Mouse (Mus musculus): ENCODE measurements at regions not wholly inside any gene's neighbourhood (a gene's known extent, or its start where the extent isn't known, plus 50 kb on each side); places are given as distances from the start of the nearest gene placed in this dataset.

DNA sequence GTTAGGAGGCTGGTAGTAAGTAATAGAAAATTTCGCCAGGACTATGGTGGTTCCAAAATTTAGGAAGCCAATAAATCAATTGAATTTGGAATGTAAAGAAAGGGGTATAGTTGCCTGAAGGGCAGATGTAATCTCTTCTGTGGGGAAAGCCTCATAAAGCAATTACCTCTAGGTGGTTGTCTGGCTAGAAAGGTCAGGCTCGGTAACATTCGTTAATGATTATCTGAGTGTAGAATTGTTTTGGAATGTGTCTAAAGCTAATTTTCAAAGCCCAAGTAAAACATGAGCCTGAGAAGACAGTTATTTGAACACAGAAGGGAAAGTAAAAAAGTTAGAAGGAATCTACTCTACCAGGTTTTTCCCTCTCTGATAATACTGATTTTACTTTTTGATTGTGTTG, 121.4 kb upstream of the Kitl start:
- TF ChIP-seq POLR2A (IDR thresholded peaks at IDR 0.05; ENCODE audit: low read depth, low read length) (no peak), CTCF (conservative IDR thresholded peaks at IDR 0.05; ENCODE audit: insufficient read depth, insufficient read length, low read depth, low read length) (no peak)
